Comparison of ENCODE assay signal across 15 mouse cellular contexts in genomic region chr11:71636785-71637184, GRCm38 (mm10).
DNase-seq lines count a peak whose midpoint lies in the region; ATAC-seq and TF ChIP-seq lines count a peak whose summit lies in the region.
"Had no signal": no experiment of that assay in that cellular context is flagged by ENCODE, and none has a peak within 500 bp of the region (broad histone marks: within the 10 kb centered on the region; RNA-seq: fewer than 3 reads in every experiment).

No protein-coding gene starts in this region.

- peak; percentile 32 for DNase-seq in forebrain, postnatal 0 days
- DNase-seq in cerebellum, adult 18-20 months: peak; percentile 39 to 53
- DNase-seq in embryo, embryonic 10.5 days (ENCODE audit: low spot score): peak; percentile 64
- DNase-seq in neural tube, embryonic 10.5 days (ENCODE audit: extremely low spot score, low spot score): peak; percentile 51
- no peak for DNase-seq in urinary bladder, postnatal 36 days (ENCODE audit: low spot score in 2 of 2)
- no peak for DNase-seq in layer of hippocampus, postnatal 10 days (ENCODE audit: low spot score in 2 of 2)
- DNase-seq: B cell, adult 2 months; heart, postnatal 4 days; right cerebral cortex, postnatal 14 days; thymus, postnatal 14 days had no signal

- no peaks in the 10 kb centered on the region for H3K9me3 ChIP-seq in forebrain, postnatal 0 days (ENCODE audit: low read length)
- H3K9me3 ChIP-seq in forebrain, embryonic 16.5 days (ENCODE audit: control insufficient read depth, low read length): no peaks in the 10 kb centered on the region
- H3K9me3 ChIP-seq: kidney, embryonic 15.5 days; liver, embryonic 15.5 days had no signal

- no peak overlapping the region for H3K9ac ChIP-seq in forebrain, postnatal 0 days
- no peak overlapping the region for H3K9ac ChIP-seq in forebrain, embryonic 16.5 days (replicated peaks; ENCODE audit: low read depth, low read length)
- H3K9ac ChIP-seq: kidney, embryonic 15.5 days; liver, embryonic 15.5 days had no signal

- no peak overlapping the region for H3K27ac ChIP-seq in forebrain, postnatal 0 days (ENCODE audit: low read depth, low read length)
- no peak overlapping the region for H3K27ac ChIP-seq in forebrain, embryonic 16.5 days (ENCODE audit: low read length)
- H3K27ac ChIP-seq: kidney, embryonic 15.5 days; liver, embryonic 15.5 days had no signal

- H3K27me3 ChIP-seq in forebrain, postnatal 0 days (ENCODE audit: insufficient read depth, low read length): no peaks in the 10 kb centered on the region
- no peaks in the 10 kb centered on the region for H3K27me3 ChIP-seq in forebrain, embryonic 16.5 days (replicated peaks; ENCODE audit: control insufficient read depth, insufficient read depth, low read length)
- H3K27me3 ChIP-seq: kidney, embryonic 15.5 days; liver, embryonic 15.5 days had no signal

- 17% methylated on average over 5 of the region's 5 CpGs for WGBS in forebrain, postnatal 0 days
- 16% methylated on average over 5 of the region's 5 CpGs for whole genome bisulfite sequencing in forebrain, embryonic 16.5 days

- no peaks in the 10 kb centered on the region for H3K36me3 ChIP-seq in forebrain, postnatal 0 days (ENCODE audit: insufficient read depth)
- H3K36me3 ChIP-seq in forebrain, embryonic 16.5 days (ENCODE audit: control insufficient read depth, insufficient read depth): no peaks in the 10 kb centered on the region
- H3K36me3 ChIP-seq: kidney, embryonic 15.5 days; liver, embryonic 15.5 days had no signal

- no peaks in the 10 kb centered on the region for H3K4me1 ChIP-seq in forebrain, postnatal 0 days (ENCODE audit: insufficient read depth)
- no peaks in the 10 kb centered on the region for H3K4me1 ChIP-seq in forebrain, embryonic 16.5 days (replicated peaks; ENCODE audit: control insufficient read depth, insufficient read depth, low read length)
- H3K4me1 ChIP-seq: liver, embryonic 15.5 days had no signal

- no peak overlapping the region for H3K4me3 ChIP-seq in forebrain, postnatal 0 days (ENCODE audit: low read depth, low read length)
- no peak overlapping the region for H3K4me3 ChIP-seq in forebrain, embryonic 16.5 days (replicated peaks; ENCODE audit: low read length)
- H3K4me3 ChIP-seq: kidney, embryonic 15.5 days; liver, embryonic 15.5 days had no signal

- H3K4me2 ChIP-seq in forebrain, postnatal 0 days (ENCODE audit: low read depth): no peak overlapping the region
- H3K4me2 ChIP-seq in forebrain, embryonic 16.5 days (ENCODE audit: low read length): no peak overlapping the region
- H3K4me2 ChIP-seq: kidney, embryonic 15.5 days; liver, embryonic 15.5 days had no signal

- no peak for TF ChIP-seq CTCF in forebrain, postnatal 0 days (IDR thresholded peaks at IDR 0.05; ENCODE audit: low read depth)

- ATAC-seq in forebrain, postnatal 0 days: peak; percentile 27; the same call in 1 of the 2 replicates
- ATAC-seq in forebrain, embryonic 16.5 days: no peak
- no peak for ATAC-seq in CD4-positive, CD25-positive, alpha-beta regulatory T cell, adult 4 months
- ATAC-seq: activated CD4-positive, CD25-positive, alpha-beta regulatory T cell, adult 4 months had no signal

Comparison
In these comparisons a context has a peak if more than half of its experiments do, and no peak if none do; other contexts are left out.
1. DNase-seq: peak in forebrain, postnatal 0 days (single experiment), cerebellum, adult 18-20 months (2 of 2), embryo, embryonic 10.5 days (single experiment) and neural tube, embryonic 10.5 days (single experiment); none in urinary bladder, postnatal 36 days (0 of 2) and layer of hippocampus, postnatal 10 days (0 of 2).